Mouse (Mus musculus): ENCODE data around the gene Ptpra.
A peak's percentile ranks its signal among the peaks of the same experiment; 100 is the strongest.

Gene Ptpra

GRCm38 (mm10) chr2:130448449-130448848 lies 1.6 kb upstream of the Ptpra start:
- DNase-seq = no peak

- DNase-seq = no peak
These were observed 871 bp upstream of the Ptpra start for GRCm38 (mm10) chr2:130449021-130449793.

GRCm38 (mm10) chr2:130450434-130450796 lies 337 bp downstream of the Ptpra start:
- DNase-seq = peak; percentile 79

- DNase-seq = no peak
These were observed 1.1 kb downstream of the Ptpra start for GRCm38 (mm10) chr2:130451086-130451726.

GRCm38 (mm10) chr2:130451727-130452090 lies 1.6 kb downstream of the Ptpra start:
- DNase-seq = no peak

- DNase-seq = no peak
These were observed 2.2 kb downstream of the Ptpra start for GRCm38 (mm10) chr2:130452266-130452665.

- no peak for DNase-seq
These were observed 3.3 kb downstream of the Ptpra start for GRCm38 (mm10) chr2:130453421-130453820.

GRCm38 (mm10) chr2:130454748-130455370 lies 4.8 kb downstream of the Ptpra start:
- no peak for DNase-seq

GRCm38 (mm10) chr2:130457871-130458270 lies 7.8 kb downstream of the Ptpra start:
- no peak for DNase-seq

- DNase-seq = no peak
These were observed 9.5 kb downstream of the Ptpra start for GRCm38 (mm10) chr2:130459576-130459975.

GRCm38 (mm10) chr2:130461287-130462071 lies 11.4 kb downstream of the Ptpra start:
- DNase-seq = no peak

- no peak for DNase-seq
These were observed 16.4 kb downstream of the Ptpra start for GRCm38 (mm10) chr2:130466438-130466837.

GRCm38 (mm10) chr2:130469366-130469765 lies 19.3 kb downstream of the Ptpra start:
- no peak for DNase-seq

- DNase-seq = no peak
These were observed 19.9 kb downstream of the Ptpra start for GRCm38 (mm10) chr2:130469935-130470334.

- DNase-seq = no peak
These were observed 22.9 kb downstream of the Ptpra start for GRCm38 (mm10) chr2:130472908-130473510.

- no peak for DNase-seq
These were observed 25.7 kb downstream of the Ptpra start for GRCm38 (mm10) chr2:130475764-130476163.

GRCm38 (mm10) chr2:130476666-130477297 lies 26.7 kb downstream of the Ptpra start:
- no peak for DNase-seq

GRCm38 (mm10) chr2:130482177-130482576 lies 32.1 kb downstream of the Ptpra start:
- no peak for DNase-seq

GRCm38 (mm10) chr2:130482700-130483099 lies 32.6 kb downstream of the Ptpra start:
- no peak for DNase-seq

- DNase-seq = no peak
These were observed 34.1 kb downstream of the Ptpra start for GRCm38 (mm10) chr2:130484206-130484605.

GRCm38 (mm10) chr2:130488002-130488401 lies 37.9 kb downstream of the Ptpra start:
- DNase-seq = no peak

- DNase-seq = no peak
These were observed 38.5 kb downstream of the Ptpra start for GRCm38 (mm10) chr2:130488600-130488999.
